Mouse (Mus musculus) v-Abl transformed pro-B cells (cell line): ENCODE data around the gene Ankrd49.

Experiments used
- in situ Hi-C, 2 experiments: fragments of 400-800 bp; cut with MboI; formaldehyde crosslinking; loops; one replicate each; pipeline ENCODE4 v1.15.1; 2025; ENCODE audit not compliant: unreplicated experiment in 2 of 2

Ankrd49 gene

DNA sequence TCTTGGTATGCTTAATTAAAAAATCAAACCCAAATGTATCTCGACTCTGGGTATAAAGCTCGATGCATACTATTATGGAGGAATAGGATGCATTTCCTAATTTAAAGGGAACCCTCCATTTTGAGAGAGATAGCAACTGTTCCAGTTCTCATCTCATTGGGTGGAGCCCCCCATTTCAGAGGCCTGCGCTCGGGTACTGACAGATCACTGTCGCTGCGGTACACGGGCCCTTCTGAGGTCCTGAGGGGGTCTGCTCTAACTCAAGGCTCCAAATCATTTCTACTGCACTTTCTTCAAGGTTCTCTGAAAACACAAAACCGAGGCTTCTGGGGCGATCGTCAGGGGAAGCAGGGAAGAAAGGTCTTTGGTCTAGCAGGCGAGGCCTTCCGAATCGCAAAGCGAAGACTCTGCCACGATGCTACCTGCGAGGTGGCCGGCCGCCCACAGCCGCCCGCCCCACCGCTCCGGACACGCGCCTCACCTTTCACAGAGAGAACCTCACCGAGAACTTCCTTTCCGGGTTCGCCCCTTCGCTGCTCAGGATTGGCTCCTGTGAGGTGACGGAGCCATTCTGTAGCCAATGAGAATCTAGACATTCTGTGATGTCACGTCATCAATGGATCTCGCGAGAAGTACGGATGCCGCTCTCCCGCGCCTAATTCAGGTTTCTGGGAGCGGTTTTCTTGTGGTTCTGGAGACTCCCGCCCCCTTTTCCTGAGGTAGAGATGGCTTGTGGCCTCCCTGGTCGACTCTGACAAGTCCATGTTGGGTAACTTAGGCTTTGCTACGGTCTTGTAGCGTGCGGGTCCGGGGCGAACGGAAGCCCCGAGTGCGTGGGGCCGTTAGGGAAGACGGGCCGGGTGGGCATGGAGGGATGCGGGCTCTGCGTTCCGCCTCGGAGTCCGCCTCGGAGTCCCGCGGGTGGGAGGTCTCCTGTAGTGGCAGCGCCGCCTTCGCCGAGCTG, at the start of gene Ankrd49, which contains the start of gene Mre11a:
TSS of gene Ankrd49 (minus strand) at position 818 of the 964 bp plus-strand sequence.
TSS of gene Mre11a (plus strand) at position 616 of the 964 bp plus-strand sequence.
- in situ Hi-C loops = loop anchor here in 1 of 2 experiments (10.0 to 25.0 kb wide), 2 partner anchors 500 to 703 kb away; partner anchors contain the start of gene Smco4

GRCm38 (mm10) chr9:14832046-14832445, 47.4 kb upstream of the Ankrd49 start:
- in situ Hi-C loops = no loop called here

DNA sequence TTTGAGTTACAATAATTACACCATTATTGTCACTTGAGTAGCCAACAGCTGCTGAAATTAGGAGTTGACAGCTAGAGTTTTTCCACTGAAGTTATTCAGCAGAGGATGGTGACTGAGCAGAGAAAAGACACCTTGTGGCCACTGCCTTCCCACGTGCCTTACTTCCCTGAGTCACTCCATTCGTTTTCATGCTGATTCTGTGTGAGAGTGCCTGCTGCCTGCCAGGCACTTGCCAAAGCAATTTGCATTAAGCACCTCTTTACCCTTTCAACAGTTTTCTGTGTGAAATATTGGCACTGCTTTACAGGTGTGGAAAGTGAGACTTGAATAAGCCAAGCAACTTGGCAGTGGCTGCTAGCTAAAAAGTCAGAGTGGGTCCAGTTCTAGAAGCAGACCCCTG, 43.2 kb upstream of the Ankrd49 start:
- in situ Hi-C loops = no loop called here

GRCm38 (mm10) chr9:14824840-14825239, 40.2 kb upstream of the Ankrd49 start:
- in situ Hi-C loops = no loop called here

DNA sequence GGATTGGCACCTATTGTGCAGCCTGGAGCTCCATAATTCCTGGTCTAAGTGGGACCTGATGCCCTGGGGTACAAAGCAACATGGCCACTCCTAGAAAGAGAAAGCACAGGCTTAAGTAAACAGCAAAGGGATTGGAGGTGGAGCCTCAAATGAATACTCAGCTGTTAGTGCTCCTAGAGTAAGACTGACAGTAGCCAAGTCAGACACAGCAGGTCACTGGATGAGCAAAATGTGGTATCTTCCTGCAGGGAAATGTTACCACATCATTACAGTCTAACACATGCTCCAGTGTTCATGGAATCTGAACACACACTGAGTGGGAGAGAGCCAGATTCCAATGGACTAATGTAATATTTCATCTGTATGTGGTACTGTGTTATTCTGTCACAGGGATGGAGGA, 36.7 kb upstream of the Ankrd49 start:
- in situ Hi-C loops = no loop called here

GRCm38 (mm10) chr9:14810111-14810510, 25.5 kb upstream of the Ankrd49 start:
- in situ Hi-C loops = no loop called here

DNA sequence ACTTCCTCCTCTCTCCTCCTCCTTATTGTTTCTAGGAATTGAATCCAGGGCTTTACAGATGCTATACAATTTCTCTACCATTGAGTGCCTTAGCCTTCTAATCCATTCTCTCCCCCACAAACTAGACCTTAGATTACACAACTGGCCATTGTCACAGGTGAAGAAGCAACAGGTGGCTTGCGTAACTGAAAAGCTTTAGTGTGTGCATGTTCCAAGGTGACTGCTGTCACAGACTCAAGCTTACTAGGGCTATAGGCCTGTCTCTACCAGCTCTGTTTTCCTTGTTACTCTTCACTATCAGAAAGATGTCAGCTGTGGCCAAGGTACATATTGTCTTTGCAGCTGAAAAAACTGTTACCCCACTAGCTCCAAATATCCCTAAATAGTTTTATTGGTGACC, 22.1 kb upstream of the Ankrd49 start:
- in situ Hi-C loops = no loop called here

DNA sequence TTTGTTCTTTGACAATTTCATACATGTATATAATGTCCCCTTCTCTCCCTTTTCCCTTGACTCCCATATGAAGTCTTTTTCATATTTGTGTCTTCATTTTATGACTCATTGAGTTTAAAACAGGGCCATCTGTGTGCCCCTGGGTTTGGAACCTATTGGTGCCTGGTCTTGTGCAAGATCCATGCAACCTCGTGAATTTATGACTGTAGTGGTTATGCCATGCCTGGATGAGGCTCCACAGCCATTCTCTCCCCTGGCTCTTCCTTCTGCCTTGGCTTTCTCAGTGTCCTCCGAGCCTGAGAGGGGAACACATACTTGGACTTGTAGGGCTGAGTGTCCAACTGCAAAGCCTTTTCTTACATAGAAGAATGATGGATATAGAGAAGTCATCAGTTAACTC, 21.1 kb upstream of the Ankrd49 start:
- in situ Hi-C loops = no loop called here

DNA sequence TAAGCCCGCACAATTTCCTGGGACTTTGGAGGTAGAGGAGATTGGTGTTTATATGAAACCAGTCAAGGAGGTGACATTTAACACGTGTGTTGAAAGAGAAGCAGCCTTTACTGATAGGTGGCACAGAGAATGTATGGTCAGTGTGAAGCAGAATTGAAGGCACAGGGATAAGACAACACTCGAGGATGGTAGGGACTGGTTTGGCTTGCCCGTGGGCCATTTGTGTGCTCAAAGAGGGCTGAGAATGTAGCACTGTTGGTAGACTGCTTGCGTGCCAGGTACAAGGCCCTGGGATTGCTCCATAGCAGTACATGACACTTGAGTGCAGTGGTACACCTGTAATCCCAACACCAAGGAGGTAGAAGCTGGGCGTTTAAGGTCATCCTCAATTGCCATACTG, 2.7 kb upstream of the Ankrd49 start:
- in situ Hi-C loops = loop anchor here in 1 of 2 experiments (10.0 to 25.0 kb wide), 2 partner anchors 497 to 700 kb away; partner anchors contain the start of gene Smco4

DNA sequence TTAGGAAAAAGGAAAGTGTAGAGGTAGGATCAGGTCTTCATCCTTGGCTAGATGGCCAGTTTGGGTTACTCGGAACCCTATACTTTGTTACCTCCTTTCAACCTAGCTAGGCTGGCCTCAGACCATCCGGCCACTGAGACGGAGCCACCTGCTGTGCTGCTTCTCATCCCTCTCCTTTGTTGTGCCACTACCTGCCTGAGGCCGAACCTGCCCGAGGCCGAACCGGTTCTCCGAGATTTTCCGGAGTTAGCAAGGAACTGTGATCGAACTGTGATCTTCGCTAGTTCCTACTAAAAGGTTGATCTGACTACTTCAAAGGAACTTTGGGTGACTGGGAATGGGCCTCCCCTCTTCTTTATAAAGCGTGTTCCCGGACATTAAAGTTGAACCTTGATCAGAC, 6.3 kb downstream of the Ankrd49 start:
- in situ Hi-C loops = loop anchor here (5.0 to 25.0 kb wide), 4 partner anchors 386 to 716 kb away; partner anchors contain the start of gene Smco4 (in 2 of the 2)

DNA sequence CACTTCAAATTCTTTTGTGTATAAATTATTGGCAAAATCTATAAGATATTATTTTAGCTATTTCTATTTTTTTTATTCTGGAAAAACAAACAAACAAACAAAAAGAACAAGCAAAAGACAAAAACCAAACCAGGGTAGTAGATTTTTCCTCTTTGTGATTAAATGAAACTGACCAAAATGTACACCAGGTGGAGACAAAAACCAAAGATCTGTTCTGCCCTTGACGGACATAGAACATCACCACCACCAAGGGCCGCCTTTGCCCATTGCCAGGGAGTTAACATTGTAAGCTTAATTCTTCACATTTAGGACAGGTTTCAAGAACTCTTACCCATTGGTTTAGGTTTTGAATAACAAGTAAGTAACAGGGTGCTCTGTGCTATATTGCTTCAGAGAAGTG, 10.8 kb downstream of the Ankrd49 start:
- in situ Hi-C loops = loop anchor here (5.0 to 25.0 kb wide), 7 partner anchors 243 to 1113 kb away; partner anchors contain the start of gene Smco4 (in 1 of the 2)

DNA sequence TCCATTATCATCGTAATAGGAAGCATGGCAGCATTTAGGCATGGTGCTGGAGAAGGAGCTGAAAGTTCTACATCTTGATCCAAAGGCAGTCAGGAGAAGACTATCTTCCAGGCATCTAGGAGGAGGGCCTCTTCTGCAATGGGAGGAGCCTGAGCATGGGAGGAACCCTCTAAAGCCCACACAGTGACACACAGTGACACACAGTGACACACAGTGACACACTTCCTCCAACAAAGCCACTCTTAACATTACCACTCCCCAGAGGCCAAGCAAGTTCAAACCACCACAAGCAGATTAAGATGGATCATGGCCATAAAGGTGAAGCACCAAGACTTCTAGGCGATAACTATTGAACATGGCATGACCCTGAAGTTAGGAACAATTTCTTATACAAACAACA, 12.6 kb downstream of the Ankrd49 start:
- in situ Hi-C loops = loop anchor here (5.0 to 25.0 kb wide), 7 partner anchors 245 to 1115 kb away; partner anchors contain the start of gene Smco4 (in 1 of the 2)

DNA sequence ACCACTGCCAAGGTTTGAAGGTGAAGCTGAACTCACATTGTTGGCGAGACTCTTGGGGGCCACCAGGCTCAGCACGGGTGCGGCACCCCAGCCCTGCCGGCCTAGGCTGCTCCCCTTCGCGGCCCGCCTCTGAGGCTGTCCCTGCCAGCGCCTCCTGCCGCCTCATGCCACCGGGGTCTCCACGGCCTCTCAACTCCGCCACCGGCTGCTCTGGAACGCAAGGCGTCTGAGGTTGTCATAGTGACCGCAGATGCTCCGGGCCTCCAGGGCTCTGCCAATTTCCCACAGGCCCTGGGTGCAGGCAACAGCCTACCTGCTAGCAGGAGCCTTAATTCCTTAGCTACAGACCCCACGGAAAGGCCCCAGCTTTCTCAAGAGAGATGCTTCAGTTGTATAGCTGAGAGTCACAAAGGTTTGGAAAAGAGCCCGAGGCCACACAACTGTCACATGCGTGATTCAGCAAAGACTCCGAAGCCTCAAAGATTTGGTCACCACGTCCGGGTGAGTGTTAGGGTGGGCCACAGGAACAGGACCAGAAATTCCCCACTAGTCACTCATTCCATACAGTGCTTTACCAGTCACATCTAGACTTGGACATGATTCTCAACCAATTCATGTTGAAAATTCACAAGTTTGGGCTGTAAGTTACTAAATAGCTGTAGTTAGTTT, 13.7 kb downstream of the Ankrd49 start, which contains the start of gene 1700012B09Rik:
TSS of gene 1700012B09Rik (minus strand) at position 228 of the 669 bp plus-strand sequence.
- in situ Hi-C loops = loop anchor here (5.0 to 25.0 kb wide), 7 partner anchors 246 to 1116 kb away; partner anchors contain the start of gene Smco4 (in 1 of the 2)

DNA sequence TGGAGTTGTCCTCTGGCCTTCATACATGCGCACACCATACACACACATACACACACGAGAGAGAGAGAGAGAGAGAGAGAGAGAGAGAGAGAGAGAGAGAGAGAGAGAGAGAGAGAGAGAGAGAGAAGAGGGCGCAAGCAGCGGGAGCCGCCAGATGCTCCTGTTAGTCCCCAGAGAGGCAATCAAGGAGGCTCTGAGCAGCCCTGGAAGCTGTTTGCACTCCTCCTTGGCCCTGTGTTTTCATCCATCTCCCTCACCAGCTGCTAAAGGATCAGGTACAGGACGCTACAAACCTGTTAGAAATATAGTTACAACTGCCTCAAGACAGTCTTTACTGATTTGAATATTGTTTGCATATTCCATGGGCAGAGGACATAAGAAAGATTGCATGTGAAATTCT, 14.8 kb downstream of the Ankrd49 start:
- in situ Hi-C loops = loop anchor here (5.0 to 25.0 kb wide), 8 partner anchors 247 to 1117 kb away; partner anchors contain the start of gene Smco4 (in 1 of the 2)

- in situ Hi-C loops = loop anchor here (5.0 to 25.0 kb wide), 5 partner anchors 247 to 1123 kb away; no protein-coding TSS in a partner anchor
Measured at GRCm38 (mm10) chr9:14764765-14765164, 19.9 kb downstream of the Ankrd49 start.

DNA sequence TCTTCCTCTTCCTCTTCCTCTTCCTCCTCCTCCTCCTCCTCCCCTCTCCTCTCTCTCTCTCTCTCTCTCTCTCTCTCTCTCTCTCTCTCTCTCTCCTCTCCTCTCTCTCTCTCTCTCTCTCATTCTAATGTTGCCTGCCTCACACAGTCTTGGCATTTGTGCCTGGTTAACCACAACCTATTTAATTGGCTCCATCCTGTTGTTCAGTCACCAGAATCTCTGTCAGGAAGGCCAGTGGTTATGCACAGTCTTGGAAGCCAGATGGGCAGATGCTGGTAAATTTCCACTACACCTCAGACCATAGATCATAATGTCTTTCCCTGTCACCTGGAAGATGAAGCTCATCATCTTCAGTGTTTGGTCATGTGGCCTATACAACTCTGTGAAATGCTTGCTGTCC, 25.4 kb downstream of the Ankrd49 start:
- in situ Hi-C loops = loop anchor here in 1 of 2 experiments (25.0 kb wide), 3 partner anchors 778 to 1128 kb away; no protein-coding TSS in a partner anchor

- in situ Hi-C loops = loop anchor here in 1 of 2 experiments (25.0 kb wide), 3 partner anchors 779 to 1129 kb away; no protein-coding TSS in a partner anchor
Measured at GRCm38 (mm10) chr9:14758590-14758989, 26.1 kb downstream of the Ankrd49 start.

DNA sequence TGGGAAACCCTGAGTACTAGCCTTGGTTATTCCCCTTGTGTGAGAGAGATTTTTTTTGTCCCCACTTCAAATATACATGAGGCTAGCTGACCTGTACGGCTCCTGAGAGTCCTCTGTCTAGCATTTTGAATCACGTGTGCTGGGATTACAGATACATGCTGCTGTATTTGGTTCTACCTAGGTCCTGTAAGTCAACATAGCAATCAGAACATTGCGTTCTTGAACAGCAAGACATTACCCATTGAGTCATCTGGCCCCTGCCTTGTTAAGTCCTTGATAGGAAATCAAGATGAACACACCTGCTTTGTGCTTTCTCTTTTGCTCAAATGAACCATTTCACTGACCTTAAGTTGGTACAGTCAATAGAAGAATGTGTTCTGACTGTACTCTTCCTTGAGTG, 30.2 kb downstream of the Ankrd49 start:
- in situ Hi-C loops = loop anchor here in 1 of 2 experiments (25.0 kb wide), 3 partner anchors 783 to 1133 kb away; no protein-coding TSS in a partner anchor

DNA sequence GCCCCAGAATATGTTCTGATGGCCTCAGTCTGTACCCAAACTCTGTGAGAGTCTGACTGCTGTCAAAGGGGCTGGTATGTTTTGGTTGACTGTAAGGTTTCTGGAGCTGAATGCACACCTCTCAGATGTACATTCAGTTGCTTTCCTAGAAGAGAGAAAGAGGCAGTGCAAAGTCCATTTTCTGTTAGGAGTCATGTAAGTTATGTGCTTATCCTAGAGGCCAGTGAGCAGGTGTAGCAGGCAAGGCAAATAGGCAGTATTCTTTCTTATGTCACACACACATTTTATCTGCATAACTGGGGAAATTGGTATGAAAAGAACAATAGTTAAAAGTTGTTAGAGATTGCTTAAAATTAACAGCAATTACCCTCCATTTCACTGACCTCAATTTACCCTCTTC, 30.7 kb downstream of the Ankrd49 start:
- in situ Hi-C loops = loop anchor here in 1 of 2 experiments (25.0 kb wide), 3 partner anchors 783 to 1133 kb away; no protein-coding TSS in a partner anchor

DNA sequence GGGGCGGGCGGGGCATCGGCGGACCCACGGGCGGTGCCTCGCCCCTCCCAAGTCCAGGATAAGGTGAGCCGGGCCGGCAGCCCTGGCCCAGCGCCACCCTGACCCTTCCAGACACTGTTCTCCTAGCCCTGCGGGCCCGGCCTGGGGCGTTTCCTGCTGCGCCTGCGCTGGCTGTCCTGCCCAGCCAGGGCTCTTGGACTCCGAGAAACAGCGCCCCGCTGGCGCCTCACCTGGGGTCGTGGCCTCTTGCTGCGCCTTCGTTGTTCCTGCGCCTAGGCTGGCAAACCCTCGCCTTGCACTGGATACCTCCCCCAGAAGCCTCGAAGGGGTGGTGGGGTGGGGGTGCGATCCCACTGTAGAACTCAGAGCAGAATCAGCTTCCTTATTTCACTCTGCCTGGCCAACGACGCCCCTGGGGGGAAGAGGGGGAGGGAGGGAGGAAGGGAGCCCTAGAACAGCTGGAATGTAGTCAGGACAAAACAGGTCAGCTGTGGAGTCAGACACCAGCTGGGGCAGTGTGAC, 32.6 kb downstream of the Ankrd49 start, which contains the start of gene Fut4:
TSS of gene Fut4 (minus strand) at position 393 of the 522 bp plus-strand sequence.
- in situ Hi-C loops = loop anchor here in 1 of 2 experiments (25.0 kb wide), 3 partner anchors 785 to 1135 kb away; no protein-coding TSS in a partner anchor
